ENCODE assay signal across 22 mouse cellular contexts in genomic region chr9:31241208-31241699, GRCm38 (mm10). TPM values are rescaled to one million over a fixed set of nuclear protein-coding genes. Genes with fewer than 3 reads are reported as not detected.
DNase-seq lines count a peak whose midpoint lies in the region; ATAC-seq and TF ChIP-seq lines count a peak whose summit lies in the region.
"Had no signal": no experiment of that assay in that cellular context is flagged by ENCODE, and none has a peak within 500 bp of the region (broad histone marks: within the 10 kb centered on the region; RNA-seq: fewer than 3 reads in every experiment).

No protein-coding gene starts in this region.

- H3K4me1 ChIP-seq in lung, embryonic 14.5 days (ENCODE audit: insufficient read depth) = no peaks in the 10 kb centered on the region
- H3K4me1 ChIP-seq in G1E (ENCODE audit: insufficient read depth, low read depth, low read length) = peaks cover 30% of the 10 kb centered on the region
- no peaks in the 10 kb centered on the region for H3K4me1 ChIP-seq in hindbrain, embryonic 14.5 days (replicated peaks; ENCODE audit: control insufficient read depth, insufficient read depth, low read length)
- H3K4me1 ChIP-seq: forebrain, embryonic 15.5 days; limb, embryonic 12.5 days; midbrain, embryonic 12.5 days had no signal

- H3K9me3 ChIP-seq in lung, embryonic 14.5 days (ENCODE audit: low read depth, low read length) = no peaks in the 10 kb centered on the region
- H3K9me3 ChIP-seq in G1E (replicated peaks) = peaks cover 6% of the 10 kb centered on the region
- H3K9me3 ChIP-seq in hindbrain, embryonic 14.5 days (ENCODE audit: control insufficient read depth, low read length) = no peaks in the 10 kb centered on the region
- H3K9me3 ChIP-seq: embryonic facial prominence, embryonic 10.5 days; forebrain, embryonic 15.5 days; heart, embryonic 10.5 days; limb, embryonic 12.5 days; liver, embryonic 15.5 days; midbrain, embryonic 12.5 days had no signal

- ATAC-seq in lung, embryonic 14.5 days (ENCODE audit: insufficient read depth) = no peak
- ATAC-seq in G1E (ENCODE audit: extremely low read depth, insufficient number of reproducible peaks, low FRiP score, poor library complexity, severe bottlenecking) = peak; percentile 60
- ATAC-seq in hindbrain, embryonic 14.5 days (ENCODE audit: low FRiP score) = no peak
- ATAC-seq: forebrain, embryonic 15.5 days; hindbrain, postnatal 0 days; intestine, embryonic 16.5 days had no signal

- H3K36me3 ChIP-seq in lung, embryonic 14.5 days (ENCODE audit: insufficient read depth) = no peaks in the 10 kb centered on the region
- no peaks in the 10 kb centered on the region for H3K36me3 ChIP-seq in G1E (replicated peaks)
- no peaks in the 10 kb centered on the region for H3K36me3 ChIP-seq in hindbrain, embryonic 14.5 days (replicated peaks; ENCODE audit: control insufficient read depth, insufficient read depth)
- H3K36me3 ChIP-seq: embryonic facial prominence, embryonic 10.5 days; forebrain, embryonic 15.5 days; heart, embryonic 10.5 days; limb, embryonic 12.5 days; liver, embryonic 15.5 days; midbrain, embryonic 12.5 days had no signal

- DNase-seq in adrenal gland, adult 8-10 months = peak; percentile 73
- DNase-seq in adrenal gland, postnatal 25 days = no peak
- DNase-seq in lung, embryonic 14.5 days = no peak
- DNase-seq in lung, postnatal 36 days = no peak
- DNase-seq in G1E (ENCODE audit: low spot score) = no peak
- DNase-seq in adrenal gland, postnatal 36 days = peak; percentile 37 to 52
- DNase-seq in hindbrain, embryonic 14.5 days (ENCODE audit: low spot score) = no peak
- no peak for DNase-seq in right cerebral cortex, postnatal 14 days
- DNase-seq: cerebellum, adult 11 months; cerebellum, adult 9-11 months; kidney, adult 9 months; kidney, postnatal 36 days; right cerebral cortex, postnatal 4 days; thymus, postnatal 25 days had no signal

- TF ChIP-seq CTCF in lung, embryonic 14.5 days (IDR thresholded peaks at IDR 0.05; ENCODE audit: low read depth) = no peak
- TF ChIP-seq CTCF in G1E (IDR thresholded peaks at IDR 0.05; ENCODE audit: low read depth, low read length) = no peak

- H3K27me3 ChIP-seq in lung, embryonic 14.5 days (ENCODE audit: insufficient read depth, low read length) = no peaks in the 10 kb centered on the region
- H3K27me3 ChIP-seq in G1E (ENCODE audit: insufficient read depth, low read length) = no peaks in the 10 kb centered on the region
- no peaks in the 10 kb centered on the region for H3K27me3 ChIP-seq in hindbrain, embryonic 14.5 days (ENCODE audit: control insufficient read depth, insufficient read depth, low read length)
- H3K27me3 ChIP-seq: forebrain, embryonic 15.5 days; limb, embryonic 12.5 days; liver, embryonic 15.5 days; midbrain, embryonic 12.5 days had no signal

- no peak overlapping the region for H3K9ac ChIP-seq in lung, embryonic 14.5 days
- no peak overlapping the region for H3K9ac ChIP-seq in hindbrain, embryonic 14.5 days
- H3K9ac ChIP-seq: forebrain, embryonic 15.5 days; limb, embryonic 12.5 days; liver, embryonic 15.5 days; midbrain, embryonic 12.5 days had no signal

- 66% methylated on average over 7 of the region's 7 CpGs for WGBS in lung, embryonic 14.5 days
- 91% methylated on average over 7 of the region's 7 CpGs for WGBS in hindbrain, embryonic 14.5 days

- H3K4me2 ChIP-seq in lung, embryonic 14.5 days = no peak overlapping the region
- no peak overlapping the region for H3K4me2 ChIP-seq in hindbrain, embryonic 14.5 days (replicated peaks)
- H3K4me2 ChIP-seq: forebrain, embryonic 15.5 days; limb, embryonic 12.5 days; liver, embryonic 15.5 days; midbrain, embryonic 12.5 days had no signal

- no peak overlapping the region for H3K4me3 ChIP-seq in lung, embryonic 14.5 days (ENCODE audit: low read depth, low read length)
- H3K4me3 ChIP-seq in G1E (ENCODE audit: low read depth, low read length) = no peak overlapping the region; the same call in 1 of the 2 replicates
- no peak overlapping the region for H3K4me3 ChIP-seq in hindbrain, embryonic 14.5 days (replicated peaks; ENCODE audit: low read length)
- H3K4me3 ChIP-seq: embryonic facial prominence, embryonic 10.5 days; forebrain, embryonic 15.5 days; heart, embryonic 10.5 days; limb, embryonic 12.5 days; liver, embryonic 15.5 days; midbrain, embryonic 12.5 days had no signal

- H3K27ac ChIP-seq in lung, embryonic 14.5 days (ENCODE audit: low read depth) = peak overlapping the region; percentile 5
- H3K27ac ChIP-seq in hindbrain, embryonic 14.5 days = no peak overlapping the region
- H3K27ac ChIP-seq: embryonic facial prominence, embryonic 10.5 days; forebrain, embryonic 15.5 days; heart, embryonic 10.5 days; hindbrain, postnatal 0 days; limb, embryonic 12.5 days; liver, embryonic 15.5 days; midbrain, embryonic 12.5 days had no signal

RNA-seq across cellular contexts. Expression of gene Aplp2, which starts 29.6 kb away (rescaled TPM):
- 100 to 1,000 TPM; 633 to 794 (median 714) TPM for total RNA-seq in adrenal gland, adult 8-10 months (2022)
- total RNA-seq in adrenal gland, postnatal 25 days (2021) = 644 and 715 TPM in 2 replicates
- polyA plus RNA-seq in lung, embryonic 14.5 days (2014; fragmentation: Nextera tagmentation; extraction: Ambion mirVana) = 390 and 394 TPM in 2 replicates
- total RNA-seq in G1E (2014; fragmentation: Nextera tagmentation) (721 and 724 TPM in 2 replicates), G1E (2017) (454 and 492 TPM in 2 replicates)
- 65.1 and 79.4 TPM in 2 replicates for polyA plus RNA-seq in G1E (2012)
- total RNA-seq in adrenal gland, postnatal 36 days (2021) = 100 to 1,000 TPM; 600 to 666 TPM
- 398 and 452 TPM in 2 replicates for polyA plus RNA-seq in hindbrain, embryonic 14.5 days (2014; fragmentation: Nextera tagmentation; extraction: Ambion mirVana)

RNA-seq across cellular contexts. Expression of gene Prdm10, which starts 39.1 kb away (rescaled TPM):
- 10 to 100 TPM in 3 of 4 experiments, 1 to 10 TPM in 1; 7.9 to 10.8 (median 10.5) TPM for total RNA-seq in adrenal gland, adult 8-10 months (2022)
- 9.7 and 12.1 TPM in 2 replicates for total RNA-seq in adrenal gland, postnatal 25 days (2021)
- 5.7 and 6.7 TPM in 2 replicates for polyA plus RNA-seq in lung, embryonic 14.5 days (2014; fragmentation: Nextera tagmentation; extraction: Ambion mirVana)
- 12.0 and 19.9 TPM in 2 replicates for total RNA-seq in G1E (2014; fragmentation: Nextera tagmentation)
- 9.5 and 9.9 TPM in 2 replicates for total RNA-seq in G1E (2017)
- polyA plus RNA-seq in G1E (2012) = 3.6 and 5.3 TPM in 2 replicates
- total RNA-seq in adrenal gland, postnatal 36 days (2021) = 1 to 10 TPM; 9.1 to 9.7 TPM
- 7.9 and 9.7 TPM in 2 replicates for polyA plus RNA-seq in hindbrain, embryonic 14.5 days (2014; fragmentation: Nextera tagmentation; extraction: Ambion mirVana)

Comparison
In these comparisons a context has a peak if more than half of its experiments do, and no peak if none do; other contexts are left out.
1. DNase-seq: peak in adrenal gland, adult 8-10 months (single experiment) and adrenal gland, postnatal 36 days (2 of 2); none in adrenal gland, postnatal 25 days (single experiment), lung, embryonic 14.5 days (single experiment), lung, postnatal 36 days (single experiment), G1E (single experiment), hindbrain, embryonic 14.5 days (single experiment) and right cerebral cortex, postnatal 14 days (single experiment).